Mouse (Mus musculus) brain, embryonic 14.5 days (tissue): ENCODE measurements at regions not wholly inside any gene's neighbourhood (a gene's known extent, or its start where the extent isn't known, plus 50 kb on each side); places are given as distances from the start of the nearest gene placed in this dataset.

Experiments used
- CTCF ChIP-seq: fragments of 200-500 bp; IDR thresholded peaks from 2 replicates; pipeline ENCODE4 v1.5.1; 2012; ENCODE audit warnings: inconsistent platforms, mild to moderate bottlenecking, moderate library complexity, borderline replicate concordance; ENCODE audit not compliant: insufficient read depth, insufficient read length; ENCODE audit errors: extremely low read depth
- POLR2A ChIP-seq: fragments of 200-500 bp; IDR thresholded peaks from 2 replicates; pipeline ENCODE4 v1.6.1; 2012; ENCODE audit warnings: mild to moderate bottlenecking, inconsistent platforms, borderline replicate concordance; ENCODE audit not compliant: poor library complexity, insufficient read depth, insufficient read length, severe bottlenecking; ENCODE audit errors: extremely low read depth

GRCm38 (mm10) chr1:186457098-186457497 is 248.7 kb downstream of the Tgfb2 start:
- no peak for TF ChIP-seq CTCF
- no peak for TF ChIP-seq POLR2A
